Mouse (Mus musculus) spleen, postnatal 0 days (tissue): ENCODE data around the gene Ncs1. TPM values are rescaled to one million over a fixed set of nuclear protein-coding genes. Genes with fewer than 3 reads are reported as not detected.

ENCODE experiments used
- polyA plus RNA-seq: library from polyadenylated mRNA; unstranded; fragments of >200 nt; fragmentation: Nextera tagmentation; extraction: Ambion mirVana; gene quantifications from 2 replicates; pipeline ENCODE4 v1.2.1, GENCODE M21; 2015

Gene Ncs1
- 3.0 and 4.2 TPM in 2 replicates for polyA plus RNA-seq

DNA sequence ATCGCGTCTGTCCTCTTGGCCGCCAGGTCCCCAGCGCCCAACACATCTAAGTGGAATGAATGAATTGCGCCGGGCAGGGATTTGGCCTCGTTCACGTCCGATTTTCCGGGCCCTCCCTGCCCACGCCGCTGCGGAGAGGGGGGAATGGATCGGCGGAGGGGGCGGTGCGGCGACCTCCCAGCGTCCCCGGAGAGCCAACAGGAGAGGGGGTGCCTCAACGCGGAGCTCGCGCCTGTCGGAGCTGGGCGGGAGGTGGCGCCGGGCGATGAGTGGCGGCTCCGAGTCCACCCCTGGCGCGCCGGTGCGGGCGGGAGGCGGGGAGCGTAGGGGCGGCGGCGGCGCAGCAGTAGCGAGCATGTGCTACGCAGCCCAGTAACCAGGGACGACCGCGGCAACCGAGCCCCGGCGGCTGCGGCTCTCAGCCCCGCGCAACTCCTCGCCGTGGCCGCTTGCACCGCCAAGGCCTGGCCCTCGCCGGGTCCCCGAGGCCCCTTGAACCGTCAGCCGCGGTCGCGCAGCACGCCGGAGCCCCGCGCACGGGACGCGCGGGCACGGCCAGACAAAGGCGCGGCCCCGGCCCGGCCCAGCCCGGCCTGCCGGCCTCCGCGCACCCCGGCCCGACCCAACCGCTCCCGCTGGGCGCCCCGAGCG, at the start of gene Ncs1:
Gene Ncs1, plus strand, starts transcription at position 333 of the 651 bp plus-strand sequence.

GRCm38 (mm10) chr2:31314007-31314465, 68.4 kb downstream of the Ncs1 start, which contains the start of gene Hmcn2:
TSS of gene Hmcn2 (plus strand) at chr2:31314415.

Other genes starting within 250 kb of the Ncs1 start
- 10.3 and 14.7 TPM in 2 replicates for gene Fnbp1, start 103.8 kb upstream of the Ncs1 start, polyA plus RNA-seq
- gene Gpr107, start 93.5 kb upstream of the Ncs1 start, polyA plus RNA-seq = 16.5 and 18.1 TPM in 2 replicates
- 0.02 TPM in 1 of 2 replicates, not detected in the other for gene Hmcn2, start 68.6 kb downstream of the Ncs1 start, polyA plus RNA-seq
- 7.8 and 8.7 TPM in 2 replicates for gene Ass1, start 224.4 kb downstream of the Ncs1 start, polyA plus RNA-seq